ENCODE assay signal across 10 mouse cellular contexts in genomic region chr2:27775006-27775405, GRCm38 (mm10).
A peak's percentile ranks its signal among the peaks of the same experiment; 100 is the strongest.
DNase-seq lines count a peak whose midpoint lies in the region; ATAC-seq and TF ChIP-seq lines count a peak whose summit lies in the region.
"Had no signal": no experiment of that assay in that cellular context is flagged by ENCODE, and none has a peak within 500 bp of the region (broad histone marks: within the 10 kb centered on the region; RNA-seq: fewer than 3 reads in every experiment).

No protein-coding gene starts in this region.

- no peaks in the 10 kb centered on the region for H3K9me3 ChIP-seq in heart, embryonic 14.5 days (ENCODE audit: control insufficient read depth, low read length)
- H3K9me3 ChIP-seq in heart, embryonic 11.5 days (replicated peaks; ENCODE audit: control insufficient read depth, low read length), result no peaks in the 10 kb centered on the region
- H3K9me3 ChIP-seq in lung, embryonic 16.5 days (ENCODE audit: control insufficient read depth, low read length), result no peaks in the 10 kb centered on the region
- H3K9me3 ChIP-seq in embryonic facial prominence, embryonic 15.5 days (replicated peaks), result no peaks in the 10 kb centered on the region
- H3K9me3 ChIP-seq: forebrain, embryonic 12.5 days had no signal

- H3K4me3 ChIP-seq in heart, embryonic 14.5 days (ENCODE audit: control insufficient read depth in 1 of 2, insufficient read depth in 1 of 2, low read depth in 1 of 2, low read length in 2 of 2), result no peak overlapping the region
- no peak overlapping the region for H3K4me3 ChIP-seq in heart, embryonic 11.5 days (ENCODE audit: low read depth, low read length)
- no peak overlapping the region for H3K4me3 ChIP-seq in lung, embryonic 16.5 days (ENCODE audit: low read length)
- no peak overlapping the region for H3K4me3 ChIP-seq in embryonic facial prominence, embryonic 15.5 days (replicated peaks)
- no peak overlapping the region for H3K4me3 ChIP-seq in small intestine, adult 2 months (ENCODE audit: low read depth, low read length)
- H3K4me3 ChIP-seq: forebrain, embryonic 12.5 days had no signal

- ATAC-seq in heart, embryonic 14.5 days (ENCODE audit: insufficient number of reproducible peaks, insufficient read depth, low FRiP score, low read depth), result no peak
- ATAC-seq in heart, embryonic 11.5 days (replicated peaks; ENCODE audit: insufficient number of reproducible peaks, low FRiP score, low TSS enrichment), result no peak
- ATAC-seq in lung, embryonic 16.5 days (ENCODE audit: low read depth), result no peak
- ATAC-seq in embryonic facial prominence, embryonic 15.5 days (ENCODE audit: insufficient number of reproducible peaks, low FRiP score, low TSS enrichment, low read depth), result no peak
- ATAC-seq in megakaryocyte, adult 5-6 weeks (ENCODE audit: poor library complexity, severe bottlenecking), result no peak

- no peaks in the 10 kb centered on the region for H3K27me3 ChIP-seq in heart, embryonic 14.5 days (ENCODE audit: control insufficient read depth, insufficient read depth, low read length)
- H3K27me3 ChIP-seq in heart, embryonic 11.5 days (ENCODE audit: control insufficient read depth, insufficient read depth, low read length), result no peaks in the 10 kb centered on the region
- H3K27me3 ChIP-seq in lung, embryonic 16.5 days (ENCODE audit: control insufficient read depth, insufficient read depth, low read depth, low read length), result no peaks in the 10 kb centered on the region
- H3K27me3 ChIP-seq in embryonic facial prominence, embryonic 15.5 days, result no peaks in the 10 kb centered on the region
- no peaks in the 10 kb centered on the region for H3K27me3 ChIP-seq in small intestine, adult 2 months (ENCODE audit: control insufficient read depth, insufficient read depth, low read length)
- H3K27me3 ChIP-seq: forebrain, embryonic 12.5 days had no signal

- no peak for DNase-seq in lung, postnatal 25 days (ENCODE audit: low spot score)
- no peak for DNase-seq in yolk sac, embryonic 10.5 days (ENCODE audit: low spot score)
- DNase-seq: cerebellum, adult 9-11 months had no signal

- no peak for TF ChIP-seq CTCF in small intestine, adult 2 months (IDR thresholded peaks at IDR 0.05; ENCODE audit: extremely low read depth, insufficient read length, insufficient replicate concordance, low read depth, low read length)

- TF ChIP-seq POLR2A in small intestine, adult 2 months (IDR thresholded peaks at IDR 0.05; ENCODE audit: low read depth, low read length), result no peak

- H3K4me1 ChIP-seq in heart, embryonic 14.5 days (ENCODE audit: control insufficient read depth in 2 of 2, insufficient read depth in 2 of 2, low read length in 2 of 2), result peaks cover 13 to 18% of the 10 kb centered on the region in 2 experiments; a peak in 2 of 4 replicates
- peaks cover 16% of the 10 kb centered on the region for H3K4me1 ChIP-seq in heart, embryonic 11.5 days (ENCODE audit: control insufficient read depth, insufficient read depth, low read length)
- H3K4me1 ChIP-seq in lung, embryonic 16.5 days (replicated peaks; ENCODE audit: control insufficient read depth, insufficient read depth, low read length), result peaks cover 40% of the 10 kb centered on the region
- H3K4me1 ChIP-seq in embryonic facial prominence, embryonic 15.5 days, result peaks cover 71% of the 10 kb centered on the region
- peaks cover 16% of the 10 kb centered on the region for H3K4me1 ChIP-seq in small intestine, adult 2 months (ENCODE audit: control insufficient read depth, insufficient read depth, insufficient read length, low read length)
- H3K4me1 ChIP-seq: forebrain, embryonic 12.5 days had no signal

- H3K27ac ChIP-seq in heart, embryonic 14.5 days (replicated peaks in 1 of 2; ENCODE audit: control insufficient read depth in 1 of 2, insufficient read depth in 1 of 2, low read depth in 2 of 2, low read length in 2 of 2), result peak overlapping the region; percentile 80 to 87
- no peak overlapping the region for H3K27ac ChIP-seq in heart, embryonic 11.5 days (ENCODE audit: low read depth, low read length)
- H3K27ac ChIP-seq in lung, embryonic 16.5 days (ENCODE audit: low read length), result peak overlapping the region; percentile 93
- peak overlapping the region; percentile 98 for H3K27ac ChIP-seq in embryonic facial prominence, embryonic 15.5 days (replicated peaks)
- H3K27ac ChIP-seq in small intestine, adult 2 months (ENCODE audit: insufficient read depth, low read depth, low read length), result peak overlapping the region; percentile 86
- H3K27ac ChIP-seq: forebrain, embryonic 12.5 days had no signal

- WGBS in heart, embryonic 14.5 days, result 87% methylated on average over 10 of the region's 10 CpGs
- WGBS in heart, embryonic 11.5 days (ENCODE audit: insufficient replicate concordance), result 87% methylated on average over 10 of the region's 10 CpGs
- WGBS in lung, embryonic 16.5 days, result 88% methylated on average over 10 of the region's 10 CpGs
- WGBS in embryonic facial prominence, embryonic 15.5 days, result 79% methylated on average over 10 of the region's 10 CpGs
- 86% methylated on average over 10 of the region's 10 CpGs for WGBS in small intestine, adult 2 months

- peak overlapping the region; percentile 16; the same call in 1 of the 2 replicates for H3K9ac ChIP-seq in heart, embryonic 14.5 days (ENCODE audit: low read length)
- H3K9ac ChIP-seq in heart, embryonic 11.5 days (ENCODE audit: low read depth, low read length), result no peak overlapping the region
- H3K9ac ChIP-seq in lung, embryonic 16.5 days (ENCODE audit: low read length), result no peak overlapping the region
- H3K9ac ChIP-seq in embryonic facial prominence, embryonic 15.5 days, result no peak overlapping the region
- H3K9ac ChIP-seq: forebrain, embryonic 12.5 days had no signal

- no peak overlapping the region for H3K4me2 ChIP-seq in heart, embryonic 14.5 days (ENCODE audit: low read length)
- no peak overlapping the region for H3K4me2 ChIP-seq in heart, embryonic 11.5 days
- no peak overlapping the region for H3K4me2 ChIP-seq in lung, embryonic 16.5 days (ENCODE audit: low read depth, low read length)
- no peak overlapping the region for H3K4me2 ChIP-seq in embryonic facial prominence, embryonic 15.5 days (replicated peaks)
- H3K4me2 ChIP-seq: forebrain, embryonic 12.5 days had no signal

- no peaks in the 10 kb centered on the region for H3K36me3 ChIP-seq in heart, embryonic 14.5 days (ENCODE audit: control insufficient read depth, insufficient read depth, low read length)
- no peaks in the 10 kb centered on the region for H3K36me3 ChIP-seq in heart, embryonic 11.5 days (ENCODE audit: control insufficient read depth, insufficient read depth, low read length)
- no peaks in the 10 kb centered on the region for H3K36me3 ChIP-seq in lung, embryonic 16.5 days (ENCODE audit: control insufficient read depth, insufficient read depth, low read length)
- no peaks in the 10 kb centered on the region for H3K36me3 ChIP-seq in embryonic facial prominence, embryonic 15.5 days
- no peaks in the 10 kb centered on the region for H3K36me3 ChIP-seq in small intestine, adult 2 months (ENCODE audit: control insufficient read depth, insufficient read depth, low read length)
- H3K36me3 ChIP-seq: forebrain, embryonic 12.5 days had no signal
